Mouse (Mus musculus) lung, postnatal 0 days (tissue): ENCODE measurements around the gene Glp2r. TPM values are rescaled to one million over a fixed set of nuclear protein-coding genes. Genes with fewer than 3 reads are reported as not detected.

Source experiments
- ATAC-seq: fragments of 200-750 bp; cut with Nextera tagmentation; 2 replicates; pipeline ENCODE4 v1.8.0; 2017; ENCODE audit warnings: moderate library complexity
- DNase-seq: peaks from one replicate; pipeline ENCODE4 v3.0.0-alpha.2; 2016; ENCODE audit warnings: low spot score
- H3K27ac ChIP-seq: fragments of 300-500 bp; sonication (generic); 2 replicates; pipeline ENCODE4 v1.5.1; 2014; ENCODE audit warnings: antibody characterized with exemption, mild to moderate bottlenecking, low read length, mixed read lengths
- H3K27me3 ChIP-seq: fragments of 300-500 bp; sonication (generic); replicated peaks from 2 replicates; pipeline ENCODE4 v1.6.1; 2014; ENCODE audit warnings: low read length, mixed read lengths; ENCODE audit not compliant: insufficient read depth
- H3K36me3 ChIP-seq: fragments of 300-500 bp; sonication (generic); 2 replicates; pipeline ENCODE4 v1.6.1; 2014; ENCODE audit warnings: low read length, mixed read lengths; ENCODE audit not compliant: insufficient read depth
- H3K4me1 ChIP-seq: fragments of 300-500 bp; sonication (generic); 2 replicates; pipeline ENCODE4 v1.6.1; 2014; ENCODE audit warnings: antibody characterized with exemption, low read depth, low read length, mixed read lengths; ENCODE audit not compliant: insufficient read depth
- H3K4me2 ChIP-seq: fragments of 300-500 bp; sonication (generic); replicated peaks from 2 replicates; pipeline ENCODE4 v1.6.1; 2014; ENCODE audit warnings: low read depth, mild to moderate bottlenecking, low read length, moderate library complexity, mixed read lengths
- H3K4me3 ChIP-seq: fragments of 300-500 bp; sonication (generic); 2 replicates; pipeline ENCODE4 v1.5.1; 2014; ENCODE audit warnings: low read depth, low read length
- H3K9ac ChIP-seq: fragments of 300-500 bp; sonication (generic); replicated peaks from 2 replicates; pipeline ENCODE4 v1.6.1; 2014; ENCODE audit warnings: low read depth, mild to moderate bottlenecking
- H3K9me3 ChIP-seq: fragments of 300-500 bp; sonication (generic); 2 replicates; pipeline ENCODE4 v1.6.1; 2016; ENCODE audit warnings: low read length, mixed read lengths
- CTCF ChIP-seq: IDR thresholded peaks from 2 replicates; pipeline ENCODE4 v1.5.1; 2016; ENCODE audit warnings: antibody characterized with exemption, mild to moderate bottlenecking
- EP300 ChIP-seq: IDR thresholded peaks from 2 replicates; pipeline ENCODE4 v1.6.1; 2016; ENCODE audit warnings: antibody characterized with exemption, mild to moderate bottlenecking, control low read depth
- WGBS: fragments of 180-500 bp; shearing (Covaris S2); extraction: QIAGEN DNeasy Blood & Tissue Kit; methylation state at CpG from one replicate; pipeline ENCODE4 v1.1.7; 2014; 5-methylcytosine and 5-hydroxymethylcytosine counted together
- polyA plus RNA-seq: library from polyadenylated mRNA; unstranded; fragments of >200 nt; fragmentation: Nextera tagmentation; extraction: Ambion mirVana; gene quantifications from 2 replicates; pipeline ENCODE4 v1.2.1, GENCODE M21; 2015

Glp2r gene
- 0.06 TPM in 1 of 2 replicates, not detected in the other for polyA plus RNA-seq

- no peak for TF ChIP-seq CTCF
- TF ChIP-seq EP300: no peak
- no peak for DNase-seq
- ATAC-seq: no peak
- Histone ChIP-seq H3K4me3 (no peak within 1 kb of the TSS), H3K4me1 (no peaks in the 10 kb centered on the region), H3K9me3 (no peaks in the 10 kb centered on the region), H3K27ac (no peak within 1 kb of the TSS), H3K36me3 (no peaks in the 10 kb centered on the region), H3K9ac (no peak within 1 kb of the TSS), H3K4me2 (no peak within 1 kb of the TSS), H3K27me3 (no peaks in the 10 kb centered on the region)
- 46% methylated on average over 14 of the region's 14 CpGs for WGBS
These were observed at the start of gene Glp2r for GRCm38 (mm10) chr11:67771053-67771452. Gene Glp2r (minus strand): TSS chr11:67771153.

- Histone ChIP-seq H3K9me3 (no peaks in the 10 kb centered on the region), H3K27me3 (no peaks in the 10 kb centered on the region), H3K36me3 (no peaks in the 10 kb centered on the region), H3K4me2 (no peak overlapping the region), H3K4me3 (no peak overlapping the region), H3K4me1 (peaks cover 3% of the 10 kb centered on the region; the same call in 1 of the 2 replicates), H3K9ac (no peak overlapping the region), H3K27ac (no peak overlapping the region)
- TF ChIP-seq CTCF: peak; percentile 81
- no peak for TF ChIP-seq EP300
- 29% methylated on average over 4 of the region's 4 CpGs for WGBS
- DNase-seq (peak; percentile 67), ATAC-seq (peak; percentile 57)
These were observed 49.3 kb upstream of the Glp2r start for GRCm38 (mm10) chr11:67820221-67820620.

- no peak overlapping the region for H3K4me3 ChIP-seq
- no peaks in the 10 kb centered on the region for H3K36me3 ChIP-seq
- H3K27me3 ChIP-seq: no peaks in the 10 kb centered on the region
- peak overlapping the region; percentile 37 for H3K4me2 ChIP-seq
- H3K27ac ChIP-seq: no peak overlapping the region
- DNase-seq (peak; percentile 80), ATAC-seq (0 out of 2 replicates have a peak, but pooled peaks have one; percentile 30)
- WGBS: 13% methylated on average over 5 of the region's 5 CpGs
- H3K4me1 ChIP-seq: peaks cover 3% of the 10 kb centered on the region; the same call in 1 of the 2 replicates
- H3K9ac ChIP-seq: no peak overlapping the region
- no peaks in the 10 kb centered on the region for H3K9me3 ChIP-seq
- TF ChIP-seq CTCF (peak; percentile 86), EP300 (no peak)
These were observed 48.7 kb upstream of the Glp2r start for GRCm38 (mm10) chr11:67819604-67820003.

GRCm38 (mm10) chr11:67811535-67811934 is 40.6 kb upstream of the Glp2r start:
- no peaks in the 10 kb centered on the region for H3K27me3 ChIP-seq
- ATAC-seq (no peak), DNase-seq (no peak)
- no peak overlapping the region for H3K4me2 ChIP-seq
- H3K36me3 ChIP-seq: no peaks in the 10 kb centered on the region
- no peak overlapping the region for H3K4me3 ChIP-seq
- no peaks in the 10 kb centered on the region for H3K4me1 ChIP-seq
- TF ChIP-seq EP300: no peak
- peak; percentile 38 for TF ChIP-seq CTCF
- WGBS: 73% methylated on average over 6 of the region's 6 CpGs
- H3K9me3 ChIP-seq: no peaks in the 10 kb centered on the region
- H3K9ac ChIP-seq: no peak overlapping the region
- no peak overlapping the region for H3K27ac ChIP-seq

GRCm38 (mm10) chr11:67808051-67808450 is 37.1 kb upstream of the Glp2r start:
- WGBS: 71% methylated on average over 5 of the region's 5 CpGs

GRCm38 (mm10) chr11:67806832-67807597 is 36.1 kb upstream of the Glp2r start:
- H3K9me3 ChIP-seq: no peaks in the 10 kb centered on the region
- WGBS: 77% methylated on average over 11 of the region's 11 CpGs
- H3K27ac ChIP-seq: no peak overlapping the region
- DNase-seq: no peak
- H3K27me3 ChIP-seq: no peaks in the 10 kb centered on the region
- no peak for TF ChIP-seq EP300
- no peak for TF ChIP-seq CTCF
- no peak for ATAC-seq
- H3K36me3 ChIP-seq: no peaks in the 10 kb centered on the region
- no peak overlapping the region for H3K9ac ChIP-seq
- no peaks in the 10 kb centered on the region for H3K4me1 ChIP-seq
- no peak overlapping the region for H3K4me3 ChIP-seq
- no peak overlapping the region for H3K4me2 ChIP-seq

More at GRCm38 (mm10) chr11:67808051-67808450, 37.1 kb upstream of the Glp2r start:
- ATAC-seq (no peak), DNase-seq (no peak)
- no peaks in the 10 kb centered on the region for H3K36me3 ChIP-seq
- H3K4me3 ChIP-seq: no peak overlapping the region
- no peak overlapping the region for H3K27ac ChIP-seq
- no peak for TF ChIP-seq EP300
- no peak overlapping the region for H3K4me2 ChIP-seq
- H3K9me3 ChIP-seq: no peaks in the 10 kb centered on the region
- H3K9ac ChIP-seq: no peak overlapping the region
- H3K4me1 ChIP-seq: no peaks in the 10 kb centered on the region
- no peaks in the 10 kb centered on the region for H3K27me3 ChIP-seq
